Mouse (Mus musculus) intestine, embryonic 15.5 days (tissue): ENCODE results near the gene Eed. TPM values are rescaled to one million over a fixed set of nuclear protein-coding genes. Genes with fewer than 3 reads are reported as not detected.

Experiments
- ATAC-seq: fragments of 200-750 bp; cut with Nextera tagmentation; 2 replicates; pipeline ENCODE4 v1.8.0; 2017; ENCODE audit warnings: moderate TSS enrichment, moderate library complexity
- H3K27ac ChIP-seq: fragments of 300-500 bp; sonication (generic); 2 replicates; pipeline ENCODE4 v1.5.1; 2015; ENCODE audit warnings: mild to moderate bottlenecking, inconsistent platforms
- H3K27me3 ChIP-seq: fragments of 300-500 bp; sonication (generic); replicated peaks from 2 replicates; pipeline ENCODE4 v1.6.1; 2015; ENCODE audit warnings: inconsistent platforms
- H3K36me3 ChIP-seq: fragments of 300-500 bp; sonication (generic); 2 replicates; pipeline ENCODE4 v1.6.1; 2015; ENCODE audit warnings: inconsistent platforms
- H3K4me1 ChIP-seq: fragments of 300-500 bp; sonication (generic); replicated peaks from 2 replicates; pipeline ENCODE4 v1.6.1; 2015; ENCODE audit warnings: inconsistent platforms
- H3K4me2 ChIP-seq: fragments of 300-500 bp; sonication (generic); replicated peaks from 2 replicates; pipeline ENCODE4 v1.6.1; 2015; ENCODE audit warnings: mild to moderate bottlenecking, inconsistent platforms
- H3K4me3 ChIP-seq: fragments of 300-500 bp; sonication (generic); replicated peaks from 2 replicates; pipeline ENCODE4 v1.5.1; 2015; ENCODE audit warnings: inconsistent platforms
- H3K9ac ChIP-seq: fragments of 300-500 bp; sonication (generic); 2 replicates; pipeline ENCODE4 v1.6.1; 2015; ENCODE audit warnings: inconsistent platforms
- H3K9me3 ChIP-seq: fragments of 300-500 bp; sonication (generic); 2 replicates; pipeline ENCODE4 v1.6.1; 2016; ENCODE audit warnings: inconsistent platforms
- WGBS: fragments of 180-500 bp; shearing (Covaris S2); methylation state at CpG from one replicate; pipeline ENCODE4 v1.1.7; 2015; 5-methylcytosine and 5-hydroxymethylcytosine counted together
- polyA plus RNA-seq: library from polyadenylated mRNA; unstranded; fragments of >200 nt; fragmentation: Nextera tagmentation; extraction: Ambion mirVana; gene quantifications from 2 replicates; pipeline ENCODE4 v1.2.1, GENCODE M21; 2015

The Eed gene
- polyA plus RNA-seq, 1 experiment from 2014 or later, result 66.8 TPM

- peaks cover 21% of the 10 kb centered on the region for H3K36me3 ChIP-seq
- no peak overlapping the region for H3K4me2 ChIP-seq
- WGBS, result 96% methylated on average over 1 of the region's 1 CpGs
- no peak overlapping the region for H3K9ac ChIP-seq
- H3K9me3 ChIP-seq, result no peaks in the 10 kb centered on the region
- H3K27me3 ChIP-seq, result no peaks in the 10 kb centered on the region
- peaks cover 4% of the 10 kb centered on the region; the same call in 1 of the 2 replicates for H3K4me1 ChIP-seq
- ATAC-seq, result no peak
- H3K4me3 ChIP-seq, result no peak overlapping the region
- no peak overlapping the region for H3K27ac ChIP-seq
Measured at GRCm38 (mm10) chr7:89975571-89975970, 5.2 kb downstream of the Eed start.

GRCm38 (mm10) chr7:89967235-89967634 is 13.5 kb downstream of the Eed start:
- WGBS, result 82% methylated on average over 2 of the region's 2 CpGs
- peaks cover 14% of the 10 kb centered on the region; the same call in 1 of the 2 replicates for H3K36me3 ChIP-seq
- H3K4me3 ChIP-seq, result no peak overlapping the region
- H3K27me3 ChIP-seq, result no peaks in the 10 kb centered on the region
- no peaks in the 10 kb centered on the region for H3K9me3 ChIP-seq
- no peak overlapping the region for H3K4me2 ChIP-seq
- no peak overlapping the region for H3K9ac ChIP-seq
- no peaks in the 10 kb centered on the region for H3K4me1 ChIP-seq
- H3K27ac ChIP-seq, result no peak overlapping the region
- ATAC-seq, result no peak

- Histone ChIP-seq H3K36me3 (peaks cover 11% of the 10 kb centered on the region; the same call in 1 of the 2 replicates), H3K4me1 (no peaks in the 10 kb centered on the region), H3K27me3 (no peaks in the 10 kb centered on the region), H3K27ac (no peak overlapping the region), H3K4me3 (no peak overlapping the region), H3K9ac (no peak overlapping the region), H3K4me2 (no peak overlapping the region), H3K9me3 (no peaks in the 10 kb centered on the region)
- no peak for ATAC-seq
- WGBS, result 78% methylated on average over 1 of the region's 1 CpGs
Measured at GRCm38 (mm10) chr7:89966771-89967170, 14.0 kb downstream of the Eed start.

GRCm38 (mm10) chr7:89963135-89963534 is 17.6 kb downstream of the Eed start:
- no peak overlapping the region for H3K9ac ChIP-seq
- H3K36me3 ChIP-seq, result 0 out of 2 replicates have a peak, but pooled peaks cover 10% of the 10 kb centered on the region
- H3K4me2 ChIP-seq, result no peak overlapping the region
- no peaks in the 10 kb centered on the region for H3K9me3 ChIP-seq
- no peak overlapping the region for H3K27ac ChIP-seq
- ATAC-seq, result no peak
- H3K27me3 ChIP-seq, result no peaks in the 10 kb centered on the region
- H3K4me3 ChIP-seq, result no peak overlapping the region
- no peaks in the 10 kb centered on the region for H3K4me1 ChIP-seq

- Histone ChIP-seq H3K36me3 (peaks cover 15% of the 10 kb centered on the region), H3K9ac (no peak overlapping the region), H3K27me3 (no peaks in the 10 kb centered on the region), H3K9me3 (no peaks in the 10 kb centered on the region), H3K4me2 (no peak overlapping the region), H3K27ac (no peak overlapping the region), H3K4me1 (no peaks in the 10 kb centered on the region), H3K4me3 (no peak overlapping the region)
- peak; percentile 71 for ATAC-seq
- WGBS, result 36% methylated on average over 5 of the region's 5 CpGs
Measured at GRCm38 (mm10) chr7:89957300-89957699, 23.5 kb downstream of the Eed start.

GRCm38 (mm10) chr7:89954261-89954660 is 26.5 kb downstream of the Eed start:
- 0 out of 2 replicates have a peak overlapping the region, but pooled peaks have one; percentile 6 for H3K27ac ChIP-seq
- H3K36me3 ChIP-seq, result peaks cover 10% of the 10 kb centered on the region
- H3K4me3 ChIP-seq, result no peak overlapping the region
- no peaks in the 10 kb centered on the region for H3K27me3 ChIP-seq
- WGBS, result 65% methylated on average over 5 of the region's 5 CpGs
- H3K9me3 ChIP-seq, result no peaks in the 10 kb centered on the region
- no peak overlapping the region for H3K4me2 ChIP-seq
- no peaks in the 10 kb centered on the region for H3K4me1 ChIP-seq
- no peak overlapping the region for H3K9ac ChIP-seq
- no peak for ATAC-seq

GRCm38 (mm10) chr7:89949403-89949802 is 31.4 kb downstream of the Eed start:
- Histone ChIP-seq H3K9me3 (no peaks in the 10 kb centered on the region), H3K9ac (no peak overlapping the region), H3K4me1 (no peaks in the 10 kb centered on the region), H3K27me3 (no peaks in the 10 kb centered on the region), H3K4me3 (no peak overlapping the region), H3K36me3 (no peaks in the 10 kb centered on the region), H3K4me2 (no peak overlapping the region), H3K27ac (no peak overlapping the region)
- no peak for ATAC-seq
- 54% methylated on average over 4 of the region's 4 CpGs for WGBS

- Histone ChIP-seq H3K27me3 (no peaks in the 10 kb centered on the region), H3K9me3 (no peaks in the 10 kb centered on the region), H3K4me1 (no peaks in the 10 kb centered on the region), H3K9ac (no peak overlapping the region), H3K36me3 (no peaks in the 10 kb centered on the region), H3K4me3 (no peak overlapping the region), H3K27ac (no peak overlapping the region), H3K4me2 (no peak overlapping the region)
- no peak for ATAC-seq
- 83% methylated on average over 7 of the region's 7 CpGs for WGBS
Measured at GRCm38 (mm10) chr7:89948026-89948425, 32.8 kb downstream of the Eed start.

GRCm38 (mm10) chr7:89940571-89941463 is 40.0 kb downstream of the Eed start, which contains the start of gene Hikeshi:
TSS of gene Hikeshi (minus strand) at chr7:89941204.
- Histone ChIP-seq H3K27me3 (no peaks in the 10 kb centered on the region), H3K36me3 (no peaks in the 10 kb centered on the region), H3K9ac (peak within 1 kb of the TSS; percentile 83), H3K27ac (peak within 1 kb of the TSS; percentile 75), H3K9me3 (no peaks in the 10 kb centered on the region), H3K4me1 (0 out of 2 replicates have a peak, but pooled peaks cover 5% of the 10 kb centered on the region), H3K4me3 (peak within 1 kb of the TSS; percentile 93), H3K4me2 (peak within 1 kb of the TSS; percentile 62)
- WGBS, result under 1% methylated on average over 45 of the region's 45 CpGs
- ATAC-seq, result peak; percentile 100

GRCm38 (mm10) chr7:89939497-89940353 is 41.1 kb downstream of the Eed start:
- 0 out of 2 replicates have a peak, but pooled peaks cover 5% of the 10 kb centered on the region for H3K4me1 ChIP-seq
- H3K9ac ChIP-seq, result peak overlapping the region; percentile 83
- WGBS, result 50% methylated on average over 15 of the region's 15 CpGs
- no peak overlapping the region for H3K27ac ChIP-seq
- H3K27me3 ChIP-seq, result no peaks in the 10 kb centered on the region
- H3K36me3 ChIP-seq, result no peaks in the 10 kb centered on the region
- peak overlapping the region; percentile 93 for H3K4me3 ChIP-seq
- H3K9me3 ChIP-seq, result no peaks in the 10 kb centered on the region
- H3K4me2 ChIP-seq, result peak overlapping the region; percentile 62
- no peak for ATAC-seq

- no peak overlapping the region for H3K4me3 ChIP-seq
- no peaks in the 10 kb centered on the region for H3K4me1 ChIP-seq
- no peaks in the 10 kb centered on the region for H3K27me3 ChIP-seq
- no peak overlapping the region for H3K27ac ChIP-seq
- no peak for ATAC-seq
- H3K9ac ChIP-seq, result no peak overlapping the region
- H3K4me2 ChIP-seq, result no peak overlapping the region
- 0 out of 2 replicates have a peak, but pooled peaks cover 4% of the 10 kb centered on the region for H3K36me3 ChIP-seq
- H3K9me3 ChIP-seq, result no peaks in the 10 kb centered on the region
- 97% methylated on average over 15 of the region's 15 CpGs for WGBS
Measured at GRCm38 (mm10) chr7:89923441-89924180, 57.2 kb downstream of the Eed start.
